Mouse (Mus musculus) R1 (cell line): ENCODE results near the gene Gm20388.
A peak's percentile ranks its signal among the peaks of the same experiment; 100 is the strongest.

Experiments
- DNase-seq: peaks from one replicate; pipeline ENCODE4 v3.0.0-alpha.2; 2018; ENCODE audit warnings: low read depth, low spot score

The Gm20388 gene

GRCm38 (mm10) chr8:124192242-124192641 is 4281.6 kb downstream of the Gm20388 start:
- DNase-seq: no peak

GRCm38 (mm10) chr8:124192976-124193375 is 4282.3 kb downstream of the Gm20388 start:
- DNase-seq: no peak

- DNase-seq: no peak
Observed at GRCm38 (mm10) chr8:124193992-124194391, 4283.4 kb downstream of the Gm20388 start.

GRCm38 (mm10) chr8:124196195-124196594 is 4285.6 kb downstream of the Gm20388 start:
- DNase-seq: no peak

- no peak for DNase-seq
Observed at GRCm38 (mm10) chr8:124196797-124197196, 4286.2 kb downstream of the Gm20388 start.

GRCm38 (mm10) chr8:124198230-124198629 is 4287.6 kb downstream of the Gm20388 start:
- peak; percentile 96 for DNase-seq

GRCm38 (mm10) chr8:124200400-124200799 is 4289.8 kb downstream of the Gm20388 start:
- DNase-seq: no peak

GRCm38 (mm10) chr8:124201706-124202105 is 4291.1 kb downstream of the Gm20388 start:
- no peak for DNase-seq

GRCm38 (mm10) chr8:124202895-124203294 is 4292.3 kb downstream of the Gm20388 start:
- DNase-seq: no peak

GRCm38 (mm10) chr8:124204001-124204601 is 4293.5 kb downstream of the Gm20388 start:
- DNase-seq: peak; percentile 59

GRCm38 (mm10) chr8:124212148-124212547 is 4301.5 kb downstream of the Gm20388 start:
- no peak for DNase-seq

GRCm38 (mm10) chr8:124216951-124217350 is 4306.3 kb downstream of the Gm20388 start:
- peak; percentile 77 for DNase-seq

GRCm38 (mm10) chr8:124229883-124230282 is 4319.2 kb downstream of the Gm20388 start:
- no peak for DNase-seq

- peak; percentile 32 for DNase-seq
Observed at GRCm38 (mm10) chr8:124230496-124231175, 4320.0 kb downstream of the Gm20388 start.

- DNase-seq: peak; percentile 84
Observed at GRCm38 (mm10) chr8:124231176-124231484, 4320.5 kb downstream of the Gm20388 start, which contains the start of gene Galnt2. Galnt2 (plus strand) TSS chr8:124231391.

- DNase-seq: peak; percentile 83
Observed at GRCm38 (mm10) chr8:124231485-124232279, 4321.0 kb downstream of the Gm20388 start.

GRCm38 (mm10) chr8:124232280-124232600 is 4321.6 kb downstream of the Gm20388 start:
- DNase-seq: no peak

GRCm38 (mm10) chr8:124234496-124234895 is 4323.9 kb downstream of the Gm20388 start:
- DNase-seq: no peak

- DNase-seq: peak; percentile 82
Observed at GRCm38 (mm10) chr8:124235536-124235935, 4324.9 kb downstream of the Gm20388 start.

- no peak for DNase-seq
Observed at GRCm38 (mm10) chr8:124239350-124239749, 4328.7 kb downstream of the Gm20388 start.

GRCm38 (mm10) chr8:124240932-124241331 is 4330.3 kb downstream of the Gm20388 start:
- no peak for DNase-seq

GRCm38 (mm10) chr8:124242208-124242607 is 4331.6 kb downstream of the Gm20388 start:
- DNase-seq: no peak

- DNase-seq: no peak
Observed at GRCm38 (mm10) chr8:124242913-124243312, 4332.3 kb downstream of the Gm20388 start.
